8 mouse cellular contexts compared by ENCODE assay signal in the genomic region with DNA sequence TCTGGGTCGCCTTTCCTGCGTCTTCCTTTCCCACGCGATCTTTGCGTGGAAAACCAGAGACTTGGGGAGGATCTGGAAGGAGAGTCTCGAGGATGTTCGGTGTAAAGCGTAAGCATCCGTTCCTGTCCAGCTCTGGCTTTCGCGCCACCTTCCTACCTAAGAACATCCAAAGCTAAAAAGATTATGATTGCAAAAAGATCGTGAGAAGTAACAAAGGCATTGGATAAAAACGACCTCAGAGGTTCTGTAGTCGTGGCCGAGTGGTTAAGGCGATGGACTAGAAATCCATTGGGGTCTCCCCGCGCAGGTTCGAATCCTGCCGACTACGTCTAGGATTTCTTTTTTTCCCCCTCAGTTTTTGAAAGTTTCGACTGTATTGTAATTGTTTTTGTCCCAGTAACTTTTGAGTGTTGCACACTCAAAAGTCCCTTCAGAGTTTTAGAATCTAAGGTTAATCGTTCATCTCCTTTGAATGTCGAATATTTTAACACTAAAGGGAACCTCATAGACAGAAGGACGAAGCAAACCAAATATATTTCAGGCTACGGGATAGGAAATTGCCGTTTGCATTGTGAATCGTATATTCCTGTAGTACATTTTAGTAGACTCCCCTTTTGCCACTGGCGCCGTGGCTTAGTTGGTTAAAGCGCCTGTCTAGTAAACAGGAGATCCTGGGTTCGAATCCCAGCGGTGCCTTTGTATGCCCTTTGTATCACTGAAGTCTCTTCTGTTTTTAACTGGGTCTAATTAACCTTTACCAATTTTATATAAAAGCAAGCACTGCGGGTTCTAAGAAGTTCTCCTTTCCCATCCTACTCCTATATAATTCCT. TPM values are rescaled to one million over a fixed set of nuclear protein-coding genes. Genes with fewer than 3 reads are reported as not detected.
DNase-seq lines count a peak whose midpoint lies in the region; ATAC-seq lines count a peak whose summit lies in the region.

No protein-coding gene starts in this region.

- no peaks in the 10 kb centered on the region for H3K4me1 ChIP-seq in embryonic facial prominence, embryonic 11.5 days (ENCODE audit: control insufficient read depth, insufficient read depth, low read length)
- H3K4me1 ChIP-seq in kidney, embryonic 14.5 days (ENCODE audit: control insufficient read depth, insufficient read depth, low read length): peaks cover 19% of the 10 kb centered on the region
- H3K4me1 ChIP-seq in limb, embryonic 15.5 days: peaks cover 32% of the 10 kb centered on the region

- H3K9me3 ChIP-seq in embryonic facial prominence, embryonic 11.5 days (replicated peaks; ENCODE audit: control insufficient read depth, low read length): no peaks in the 10 kb centered on the region
- H3K9me3 ChIP-seq in kidney, embryonic 14.5 days (ENCODE audit: control insufficient read depth, low read length): no peaks in the 10 kb centered on the region
- H3K9me3 ChIP-seq in limb, embryonic 15.5 days: no peaks in the 10 kb centered on the region

- H3K27ac ChIP-seq in embryonic facial prominence, embryonic 11.5 days (replicated peaks; ENCODE audit: low read depth, low read length): peak overlapping the region; percentile 76
- peak overlapping the region; percentile 83 for H3K27ac ChIP-seq in kidney, embryonic 14.5 days (ENCODE audit: low read depth, low read length)
- peak overlapping the region; percentile 90 for H3K27ac ChIP-seq in limb, embryonic 15.5 days

- peak; percentile 94 for DNase-seq in 416B (ENCODE audit: low read depth)
- peak; percentile 88 for DNase-seq in adrenal gland, postnatal 10 days
- DNase-seq in embryonic facial prominence, embryonic 11.5 days (ENCODE audit: low spot score): peak; percentile 93
- peak; percentile 68 to 90 for DNase-seq in heart, adult 9 months (ENCODE audit: low spot score in 2 of 2)
- peak; percentile 95 for DNase-seq in naive thymus-derived CD4-positive, alpha-beta T cell, adult 2 months (ENCODE audit: low read depth)
- DNase-seq in splenic B cell, adult 2 months (ENCODE audit: low read depth, low spot score): peak; percentile 90

- H3K4me3 ChIP-seq in embryonic facial prominence, embryonic 11.5 days (ENCODE audit: low read depth, low read length): peak overlapping the region; percentile 77
- H3K4me3 ChIP-seq in kidney, embryonic 14.5 days (ENCODE audit: low read length): peak overlapping the region; percentile 87
- peak overlapping the region; percentile 70 for H3K4me3 ChIP-seq in limb, embryonic 15.5 days

- under 1% methylated on average over 34 of the region's 34 CpGs for WGBS in embryonic facial prominence, embryonic 11.5 days
- WGBS in kidney, embryonic 14.5 days: 1% methylated on average over 34 of the region's 34 CpGs
- WGBS in limb, embryonic 15.5 days: under 1% methylated on average over 34 of the region's 34 CpGs

- no peaks in the 10 kb centered on the region for H3K27me3 ChIP-seq in embryonic facial prominence, embryonic 11.5 days (ENCODE audit: control insufficient read depth, insufficient read depth, low read length)
- H3K27me3 ChIP-seq in kidney, embryonic 14.5 days (ENCODE audit: control insufficient read depth, insufficient read depth, low read length): no peaks in the 10 kb centered on the region
- no peaks in the 10 kb centered on the region for H3K27me3 ChIP-seq in limb, embryonic 15.5 days
- H3K27me3 ChIP-seq in splenic B cell, adult 2 months (ENCODE audit: control insufficient read depth, insufficient read depth, low read length, poor library complexity, severe bottlenecking): no peaks in the 10 kb centered on the region

- no peak for ATAC-seq in embryonic facial prominence, embryonic 11.5 days (replicated peaks; ENCODE audit: insufficient number of reproducible peaks, low FRiP score, low TSS enrichment, low read depth)
- ATAC-seq in kidney, embryonic 14.5 days (ENCODE audit: low FRiP score, low TSS enrichment): peak; percentile 22; the same call in 1 of the 2 replicates
- peak; percentile 30; the same call in 1 of the 2 replicates for ATAC-seq in limb, embryonic 15.5 days (ENCODE audit: insufficient number of reproducible peaks, low FRiP score, low TSS enrichment, low read depth)

- peak overlapping the region; percentile 73 for H3K9ac ChIP-seq in embryonic facial prominence, embryonic 11.5 days (replicated peaks; ENCODE audit: low read length)
- H3K9ac ChIP-seq in kidney, embryonic 14.5 days (ENCODE audit: low read depth, low read length): peak overlapping the region; percentile 76
- peak overlapping the region; percentile 52 for H3K9ac ChIP-seq in limb, embryonic 15.5 days

- peak overlapping the region; percentile 55 for H3K4me2 ChIP-seq in embryonic facial prominence, embryonic 11.5 days (ENCODE audit: low read depth, low read length)
- peak overlapping the region; percentile 65 for H3K4me2 ChIP-seq in kidney, embryonic 14.5 days (replicated peaks; ENCODE audit: low read depth, low read length)
- H3K4me2 ChIP-seq in limb, embryonic 15.5 days: peak overlapping the region; percentile 52

- peaks cover 3% of the 10 kb centered on the region for H3K36me3 ChIP-seq in embryonic facial prominence, embryonic 11.5 days (replicated peaks; ENCODE audit: control insufficient read depth, insufficient read depth, low read depth, low read length)
- peaks cover 29% of the 10 kb centered on the region for H3K36me3 ChIP-seq in kidney, embryonic 14.5 days (ENCODE audit: control insufficient read depth, insufficient read depth, low read length)
- peaks cover 35% of the 10 kb centered on the region for H3K36me3 ChIP-seq in limb, embryonic 15.5 days
- H3K36me3 ChIP-seq in splenic B cell, adult 2 months (ENCODE audit: control insufficient read depth, insufficient read depth, low read length, poor library complexity, severe bottlenecking): peaks cover 2% of the 10 kb centered on the region; the same call in 1 of the 2 replicates

RNA-seq across cellular contexts. Expression of gene Aurkb, which starts 8.0 kb away (rescaled TPM):
- total RNA-seq in adrenal gland, postnatal 10 days (2021): 10 to 100 TPM; 16.2 to 22.5 TPM
- 162 and 175 TPM in 2 replicates for polyA plus RNA-seq in embryonic facial prominence, embryonic 11.5 days (2014; fragmentation: Nextera tagmentation; extraction: Ambion mirVana)
- polyA plus RNA-seq in kidney, embryonic 14.5 days (2014; fragmentation: Nextera tagmentation; extraction: Ambion mirVana): 145 and 155 TPM in 2 replicates
- 111 and 121 TPM in 2 replicates for polyA plus RNA-seq in limb, embryonic 15.5 days (2015; fragmentation: Nextera tagmentation; extraction: Ambion mirVana)

RNA-seq across cellular contexts. Expression of gene Ctc1, which starts 21.7 kb away (rescaled TPM):
- total RNA-seq in adrenal gland, postnatal 10 days (2021): 10 to 100 TPM; 25.3 to 30.0 TPM
- polyA plus RNA-seq in embryonic facial prominence, embryonic 11.5 days (2014; fragmentation: Nextera tagmentation; extraction: Ambion mirVana): 63.2 and 68.3 TPM in 2 replicates
- polyA plus RNA-seq in kidney, embryonic 14.5 days (2014; fragmentation: Nextera tagmentation; extraction: Ambion mirVana): 44.2 and 62.3 TPM in 2 replicates
- polyA plus RNA-seq in limb, embryonic 15.5 days (2015; fragmentation: Nextera tagmentation; extraction: Ambion mirVana): 42.5 TPM in 2 replicates

RNA-seq across cellular contexts. Expression of gene Borcs6, which starts 22.1 kb away (rescaled TPM):
- total RNA-seq in adrenal gland, postnatal 10 days (2021): 10 to 100 TPM; 19.1 to 22.1 TPM
- 6.4 and 7.7 TPM in 2 replicates for polyA plus RNA-seq in embryonic facial prominence, embryonic 11.5 days (2014; fragmentation: Nextera tagmentation; extraction: Ambion mirVana)
- polyA plus RNA-seq in kidney, embryonic 14.5 days (2014; fragmentation: Nextera tagmentation; extraction: Ambion mirVana): 6.6 and 7.5 TPM in 2 replicates
- polyA plus RNA-seq in limb, embryonic 15.5 days (2015; fragmentation: Nextera tagmentation; extraction: Ambion mirVana): 12.9 and 13.7 TPM in 2 replicates

RNA-seq across cellular contexts. Expression of gene Pfas, which starts 29.2 kb away (rescaled TPM):
- total RNA-seq in adrenal gland, postnatal 10 days (2021): 10 to 100 TPM; 23.8 to 32.9 TPM
- 34.4 and 34.8 TPM in 2 replicates for polyA plus RNA-seq in embryonic facial prominence, embryonic 11.5 days (2014; fragmentation: Nextera tagmentation; extraction: Ambion mirVana)
- 33.7 and 47.7 TPM in 2 replicates for polyA plus RNA-seq in kidney, embryonic 14.5 days (2014; fragmentation: Nextera tagmentation; extraction: Ambion mirVana)
- polyA plus RNA-seq in limb, embryonic 15.5 days (2015; fragmentation: Nextera tagmentation; extraction: Ambion mirVana): 23.6 and 25.0 TPM in 2 replicates

RNA-seq across cellular contexts. Expression of gene Tmem107, which starts 33.2 kb away (rescaled TPM):
- 10 to 100 TPM; 13.2 to 13.8 TPM for total RNA-seq in adrenal gland, postnatal 10 days (2021)
- polyA plus RNA-seq in embryonic facial prominence, embryonic 11.5 days (2014; fragmentation: Nextera tagmentation; extraction: Ambion mirVana): 40.4 and 43.1 TPM in 2 replicates
- polyA plus RNA-seq in kidney, embryonic 14.5 days (2014; fragmentation: Nextera tagmentation; extraction: Ambion mirVana): 62.2 and 73.8 TPM in 2 replicates
- 64.8 and 65.5 TPM in 2 replicates for polyA plus RNA-seq in limb, embryonic 15.5 days (2015; fragmentation: Nextera tagmentation; extraction: Ambion mirVana)
